ENCODE assay signal across 38 mouse cellular contexts in genomic region chr9:57265125-57265524, GRCm38 (mm10). TPM values are rescaled to one million over a fixed set of nuclear protein-coding genes. Genes with fewer than 3 reads are reported as not detected.
DNase-seq lines count a peak whose midpoint lies in the region; ATAC-seq lines count a peak whose summit lies in the region.
"Had no signal": no experiment of that assay in that cellular context is flagged by ENCODE, and none has a peak within 500 bp of the region (broad histone marks: within the 10 kb centered on the region; RNA-seq: fewer than 3 reads in every experiment).

No protein-coding gene starts in this region.

- H3K36me3 ChIP-seq in heart, embryonic 15.5 days: no peaks in the 10 kb centered on the region
- no peaks in the 10 kb centered on the region for H3K36me3 ChIP-seq in heart, embryonic 11.5 days (ENCODE audit: control insufficient read depth, insufficient read depth, low read length)
- H3K36me3 ChIP-seq in megakaryocyte, embryonic 14.5 days (replicated peaks; ENCODE audit: low read length): peaks cover 14% of the 10 kb centered on the region
- H3K36me3 ChIP-seq: embryonic facial prominence, embryonic 12.5 days; kidney, embryonic 15.5 days; limb, embryonic 12.5 days; liver, embryonic 15.5 days; midbrain, embryonic 15.5 days had no signal

- no peak for ATAC-seq in heart, embryonic 15.5 days (replicated peaks; ENCODE audit: insufficient number of reproducible peaks, insufficient read depth, low FRiP score, low read depth)
- ATAC-seq in heart, embryonic 11.5 days (replicated peaks; ENCODE audit: insufficient number of reproducible peaks, low FRiP score, low TSS enrichment): no peak
- no peak for ATAC-seq in megakaryocyte, adult 5-6 weeks (ENCODE audit: poor library complexity, severe bottlenecking)
- ATAC-seq: forebrain, embryonic 14.5 days; hindbrain, embryonic 16.5 days; midbrain, embryonic 15.5 days; Patski had no signal

- H3K27me3 ChIP-seq in heart, embryonic 15.5 days: 0 out of 2 replicates have a peak, but pooled peaks cover 3% of the 10 kb centered on the region
- no peaks in the 10 kb centered on the region for H3K27me3 ChIP-seq in heart, embryonic 11.5 days (ENCODE audit: control insufficient read depth, insufficient read depth, low read length)
- no peaks in the 10 kb centered on the region for H3K27me3 ChIP-seq in megakaryocyte, embryonic 14.5 days (replicated peaks)
- H3K27me3 ChIP-seq: Patski had no signal

- H3K4me3 ChIP-seq in heart, embryonic 15.5 days: no peak overlapping the region
- no peak overlapping the region for H3K4me3 ChIP-seq in heart, embryonic 11.5 days (ENCODE audit: low read depth, low read length)
- H3K4me3 ChIP-seq in megakaryocyte, embryonic 14.5 days (replicated peaks): peak overlapping the region; percentile 9
- H3K4me3 ChIP-seq: embryonic facial prominence, embryonic 12.5 days; kidney, embryonic 15.5 days; limb, embryonic 12.5 days; liver, embryonic 15.5 days; midbrain, embryonic 15.5 days had no signal

- no peak overlapping the region for H3K27ac ChIP-seq in heart, embryonic 15.5 days
- no peak overlapping the region for H3K27ac ChIP-seq in heart, embryonic 11.5 days (ENCODE audit: low read depth, low read length)
- H3K27ac ChIP-seq: embryonic facial prominence, embryonic 12.5 days; kidney, embryonic 15.5 days; limb, embryonic 12.5 days; liver, embryonic 15.5 days; midbrain, embryonic 15.5 days had no signal

- peak; percentile 85 for DNase-seq in heart, adult 11 months
- no peak for DNase-seq in heart, postnatal 4 days
- peak; percentile 56 for DNase-seq in embryo, embryonic 11 days
- no peak for DNase-seq in adipocyte (ENCODE audit: low spot score)
- DNase-seq: adrenal gland, postnatal 14 days; cerebellum, adult 11-12 months; cerebellum, adult 9-11 months; gastrocnemius, postnatal 36 days; kidney, adult 18-20 months; kidney, postnatal 25 days; lung, postnatal 14 days; right cerebral cortex, postnatal 25 days; thymus, adult 2 months; thymus, postnatal 36 days had no signal

- H3K4me1 ChIP-seq in heart, embryonic 15.5 days (replicated peaks): peaks cover 48% of the 10 kb centered on the region
- H3K4me1 ChIP-seq in heart, embryonic 11.5 days (ENCODE audit: control insufficient read depth, insufficient read depth, low read length): peaks cover 27% of the 10 kb centered on the region
- peaks cover 85% of the 10 kb centered on the region for H3K4me1 ChIP-seq in megakaryocyte, embryonic 14.5 days

- 0 out of 2 replicates have a peak overlapping the region, but pooled peaks have one; percentile 22 for H3K4me2 ChIP-seq in heart, embryonic 15.5 days
- H3K4me2 ChIP-seq in heart, embryonic 11.5 days: no peak overlapping the region
- H3K4me2 ChIP-seq: embryonic facial prominence, embryonic 12.5 days; kidney, embryonic 15.5 days; limb, embryonic 12.5 days; liver, embryonic 15.5 days; midbrain, embryonic 15.5 days had no signal

- H3K9ac ChIP-seq in heart, embryonic 15.5 days: no peak overlapping the region
- no peak overlapping the region for H3K9ac ChIP-seq in heart, embryonic 11.5 days (ENCODE audit: low read depth, low read length)
- H3K9ac ChIP-seq: embryonic facial prominence, embryonic 12.5 days; kidney, embryonic 15.5 days; limb, embryonic 12.5 days; liver, embryonic 15.5 days; midbrain, embryonic 15.5 days had no signal

- 20% methylated on average over 5 of the region's 5 CpGs for WGBS in heart, embryonic 15.5 days
- WGBS in heart, embryonic 11.5 days (ENCODE audit: insufficient replicate concordance): 26% methylated on average over 5 of the region's 5 CpGs

- H3K9me3 ChIP-seq in heart, embryonic 15.5 days (replicated peaks): no peaks in the 10 kb centered on the region
- H3K9me3 ChIP-seq in heart, embryonic 11.5 days (replicated peaks; ENCODE audit: control insufficient read depth, low read length): no peaks in the 10 kb centered on the region
- H3K9me3 ChIP-seq in megakaryocyte, embryonic 14.5 days: no peaks in the 10 kb centered on the region
- H3K9me3 ChIP-seq: embryonic facial prominence, embryonic 12.5 days; kidney, embryonic 15.5 days; limb, embryonic 12.5 days; liver, embryonic 15.5 days; midbrain, embryonic 15.5 days had no signal

RNA-seq across cellular contexts. Expression of gene 1700017B05Rik, which starts 2.7 kb away (rescaled TPM):
- 10 to 100 TPM; 21.6 to 26.6 TPM for total RNA-seq in heart, postnatal 4 days (2021)
- 9.1 and 13.9 TPM in 2 replicates for polyA plus RNA-seq in heart, embryonic 15.5 days (2015; fragmentation: Nextera tagmentation; extraction: Ambion mirVana)
- polyA plus RNA-seq in heart, embryonic 11.5 days (2014; fragmentation: Nextera tagmentation; extraction: Ambion mirVana): 15.5 and 16.2 TPM in 2 replicates
- 78.6 and 106 TPM in 2 replicates for polyA plus RNA-seq in megakaryocyte, embryonic 14.5 days (2012; ENCODE audit: insufficient read depth, low replicate concordance)
- 15.6 and 17.9 TPM in 2 replicates for total RNA-seq in megakaryocyte, adult 5-6 weeks (2015)
- 8.4 and 15.1 TPM in 2 replicates for total RNA-seq in megakaryocyte, adult 5-6 weeks (2017)

RNA-seq across cellular contexts. Expression of gene Trcg1, which starts 28.8 kb away (rescaled TPM):
- not detected for total RNA-seq in heart, postnatal 4 days (2021)
- not detected in 2 replicates for polyA plus RNA-seq in heart, embryonic 15.5 days (2015; fragmentation: Nextera tagmentation; extraction: Ambion mirVana)
- polyA plus RNA-seq in heart, embryonic 11.5 days (2014; fragmentation: Nextera tagmentation; extraction: Ambion mirVana): not detected in 2 replicates
- polyA plus RNA-seq in megakaryocyte, embryonic 14.5 days (2012; ENCODE audit: insufficient read depth, low replicate concordance): not detected in 2 replicates
- not detected in 2 replicates for total RNA-seq in megakaryocyte, adult 5-6 weeks (2015)
- total RNA-seq in megakaryocyte, adult 5-6 weeks (2017): not detected in 2 replicates
- total RNA-seq: adrenal gland, postnatal 14 days; gastrocnemius, postnatal 36 days; layer of hippocampus, adult 18-20 months; layer of hippocampus, postnatal 10 days; left cerebral cortex, adult 18-20 months; left cerebral cortex, postnatal 25 days; liver, adult 2 months; megakaryocyte progenitor cell, adult 5-6 weeks; MEL had no signal
- polyA plus RNA-seq: embryonic facial prominence, embryonic 12.5 days; forebrain, embryonic 14.5 days; heart, embryonic 14.5 days; hindbrain, embryonic 11.5 days; intestine, embryonic 14.5 days; kidney, embryonic 15.5 days; limb, embryonic 12.5 days; liver, adult 2 months; liver, embryonic 15.5 days; midbrain, embryonic 15.5 days; neural tube, embryonic 11.5 days; Patski; stomach, embryonic 16.5 days had no signal

Comparison
In these comparisons a context has a peak if more than half of its experiments do, and no peak if none do; other contexts are left out.
1. DNase-seq: peak in heart, adult 11 months (single experiment) and embryo, embryonic 11 days (single experiment); none in heart, postnatal 4 days (single experiment) and adipocyte (single experiment).